Mouse (Mus musculus) ZHBTc4 (cell line): ENCODE results near the gene Gm9268.
A peak's percentile ranks its signal among the peaks of the same experiment; 100 is the strongest.
"Not testable (repeated sequence)": the region's sequence is repeated elsewhere in the genome, so short reads cannot be mapped to it uniquely, and the experiment has no call there.

Experiments
- DNase-seq: peaks from one replicate; pipeline ENCODE4 v3.0.0-alpha.2; 2011; ENCODE audit warnings: low read depth, low spot score

Gm9268 gene

DNA sequence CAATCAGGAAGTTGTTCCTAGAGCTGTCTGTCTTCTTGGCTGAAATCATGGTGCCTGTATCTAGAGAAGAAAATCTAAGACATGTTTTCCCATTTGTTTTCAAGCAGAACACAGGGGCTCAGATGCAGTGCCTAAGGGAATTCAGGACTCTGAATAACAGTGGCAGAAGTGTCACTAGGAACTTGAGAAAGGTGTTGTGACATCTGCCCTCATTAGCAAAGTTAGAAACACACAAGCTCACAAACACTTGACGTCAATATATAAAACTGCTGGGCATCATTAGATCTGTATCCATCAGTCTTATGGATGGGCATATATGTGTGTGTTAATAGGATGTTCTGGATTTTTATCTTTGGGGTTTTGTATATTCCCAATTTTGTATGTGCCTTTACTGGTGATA lies at the start of gene Gm9268:
Gene Gm9268, plus strand, starts transcription at position 301 of the 400 bp plus-strand sequence.
- not testable (repeated sequence) for DNase-seq

DNA sequence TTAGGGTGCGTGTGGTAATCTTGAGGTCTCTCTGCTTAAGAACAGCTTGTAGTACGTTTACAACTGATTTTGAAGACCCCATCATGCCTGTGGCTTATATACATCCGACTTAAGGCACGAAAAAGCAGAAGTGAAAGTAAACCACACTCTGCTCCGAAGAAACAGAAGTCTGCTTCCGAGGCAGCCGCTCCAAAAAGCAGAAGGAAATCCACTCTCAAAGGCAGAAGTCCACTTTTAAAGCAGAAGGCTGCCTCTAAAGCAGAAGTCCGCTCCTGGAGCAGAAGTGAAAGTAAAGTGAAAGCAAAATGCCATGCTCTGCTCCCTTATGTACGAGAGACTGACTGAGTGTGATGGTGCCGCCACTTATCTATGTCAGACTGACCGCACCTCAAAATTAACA lies 38.5 kb upstream of the Gm9268 start:
- no peak for DNase-seq

DNA sequence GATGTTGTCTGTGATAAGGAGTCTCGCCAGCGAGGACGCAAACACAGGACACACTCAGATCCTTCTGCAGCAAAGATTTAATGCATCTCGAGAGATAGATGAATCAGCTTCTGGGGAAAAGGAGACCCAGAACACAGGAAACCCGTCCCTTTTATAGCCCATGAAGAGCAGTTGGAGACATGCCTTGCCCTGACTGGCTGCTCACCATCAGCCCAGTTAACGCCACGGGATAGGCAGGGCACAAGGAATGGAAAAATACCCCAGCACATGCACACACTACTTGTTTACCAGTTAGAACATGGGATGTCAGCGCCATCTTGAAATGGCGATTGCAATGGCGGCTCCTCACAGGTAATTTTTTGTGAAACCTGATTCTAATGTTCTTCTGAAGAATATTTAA lies 37.8 kb upstream of the Gm9268 start:
- no peak for DNase-seq

DNA sequence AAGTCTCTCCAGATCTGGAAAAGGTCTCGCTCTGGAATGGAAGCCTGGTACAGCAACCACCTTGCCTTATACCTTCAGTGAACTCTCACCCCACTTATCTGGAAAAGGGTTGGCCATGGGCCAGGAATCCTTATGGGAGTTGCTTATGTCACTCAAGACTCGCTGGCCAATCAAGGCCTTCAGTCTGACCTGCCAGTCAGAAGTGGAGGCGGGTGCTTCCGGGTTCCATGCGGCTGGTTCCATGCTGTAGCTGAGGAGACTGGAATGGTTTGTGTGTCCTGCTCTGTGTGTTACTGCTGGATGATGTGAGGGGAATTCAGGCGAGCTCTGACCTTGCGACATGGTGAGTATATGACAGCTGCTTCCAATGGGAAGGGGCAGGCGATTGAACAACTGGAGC lies 59.3 kb downstream of the Gm9268 start:
- peak; percentile 95 for DNase-seq
